Comparison of ENCODE assay signal across 18 mouse cellular contexts in genomic region chr9:101252541-101252940, GRCm38 (mm10). TPM values are rescaled to one million over a fixed set of nuclear protein-coding genes. Genes with fewer than 3 reads are reported as not detected.
DNase-seq lines count a peak whose midpoint lies in the region; ATAC-seq and TF ChIP-seq lines count a peak whose summit lies in the region.
"Had no signal": no experiment of that assay in that cellular context is flagged by ENCODE, and none has a peak within 500 bp of the region (broad histone marks: within the 10 kb centered on the region; RNA-seq: fewer than 3 reads in every experiment).

No protein-coding gene starts in this region.

- no peak for TF ChIP-seq EP300 in MEL (IDR thresholded peaks at IDR 0.05; ENCODE audit: low read depth in 1 of 2, low read length in 2 of 2)
- TF ChIP-seq EP300 in liver, postnatal 0 days (IDR thresholded peaks at IDR 0.05; ENCODE audit: low read depth) = no peak

- 22% methylated on average over 4 of the region's 4 CpGs for WGBS in heart, embryonic 14.5 days
- 22% methylated on average over 4 of the region's 4 CpGs for WGBS in liver, postnatal 0 days (ENCODE audit: insufficient replicate concordance)
- 81% methylated on average over 4 of the region's 4 CpGs for WGBS in forebrain, embryonic 13.5 days

- ATAC-seq in heart, embryonic 14.5 days (ENCODE audit: insufficient number of reproducible peaks, insufficient read depth, low FRiP score, low read depth) = no peak
- ATAC-seq in liver, postnatal 0 days = no peak
- no peak for ATAC-seq in forebrain, embryonic 13.5 days

- no peak for TF ChIP-seq RAD21 in MEL (IDR thresholded peaks at IDR 0.05; ENCODE audit: low read depth, low read length)

- TF ChIP-seq POLR2A in MEL (IDR thresholded peaks at IDR 0.05; ENCODE audit: control insufficient read depth in 1 of 2, insufficient read depth in 1 of 2, low read depth in 1 of 2, low read length in 2 of 2, poor library complexity in 1 of 2) = no peak

- DNase-seq in heart, postnatal 36 days = no peak
- DNase-seq in A20 (ENCODE audit: low read depth, low spot score) = peak; percentile 10
- peak; percentile 38 for DNase-seq in MEL (ENCODE audit: low read depth, low spot score)
- no peak for DNase-seq in liver, postnatal 0 days
- DNase-seq in cerebellum, adult 18-20 months = no peak
- DNase-seq: adrenal gland, adult 8-10 months; cerebellum, adult 11-12 months; cerebellum, postnatal 14 days; layer of hippocampus, adult 9-11 months; lung, adult 2 months; lung, postnatal 14 days; thymus, postnatal 36 days had no signal

- H3K4me3 ChIP-seq in heart, embryonic 14.5 days (ENCODE audit: control insufficient read depth in 1 of 2, insufficient read depth in 1 of 2, low read depth in 1 of 2, low read length in 2 of 2) = no peak overlapping the region
- H3K4me3 ChIP-seq in MEL (ENCODE audit: control insufficient read depth in 1 of 2, insufficient read depth in 1 of 2, low read depth in 2 of 2, low read length in 2 of 2) = no peak overlapping the region; a peak in 1 of 4 replicates
- H3K4me3 ChIP-seq in liver, postnatal 0 days (ENCODE audit: low read depth, low read length) = 0 out of 2 replicates have a peak overlapping the region, but pooled peaks have one; percentile 75
- no peak overlapping the region for H3K4me3 ChIP-seq in forebrain, embryonic 13.5 days
- H3K4me3 ChIP-seq: embryonic facial prominence, embryonic 12.5 days had no signal

- H3K9ac ChIP-seq in heart, embryonic 14.5 days (ENCODE audit: low read length) = no peak overlapping the region
- H3K9ac ChIP-seq in MEL (ENCODE audit: control insufficient read depth, low read depth, low read length, poor library complexity, severe bottlenecking) = no peak overlapping the region
- H3K9ac ChIP-seq in liver, postnatal 0 days (replicated peaks) = no peak overlapping the region
- H3K9ac ChIP-seq in forebrain, embryonic 13.5 days = no peak overlapping the region
- H3K9ac ChIP-seq: embryonic facial prominence, embryonic 12.5 days; hindbrain, embryonic 14.5 days; limb, embryonic 13.5 days; neural tube, embryonic 15.5 days had no signal

- no peaks in the 10 kb centered on the region for H3K9me3 ChIP-seq in heart, embryonic 14.5 days (ENCODE audit: control insufficient read depth, low read length)
- no peaks in the 10 kb centered on the region for H3K9me3 ChIP-seq in MEL (replicated peaks; ENCODE audit: insufficient read depth, low read length)
- H3K9me3 ChIP-seq in liver, postnatal 0 days (ENCODE audit: low read length) = no peaks in the 10 kb centered on the region
- no peaks in the 10 kb centered on the region for H3K9me3 ChIP-seq in forebrain, embryonic 13.5 days (replicated peaks)
- H3K9me3 ChIP-seq: embryonic facial prominence, embryonic 12.5 days; limb, embryonic 13.5 days; neural tube, embryonic 15.5 days had no signal

- H3K27me3 ChIP-seq in heart, embryonic 14.5 days (ENCODE audit: control insufficient read depth, insufficient read depth, low read length) = no peaks in the 10 kb centered on the region
- H3K27me3 ChIP-seq in MEL (ENCODE audit: control insufficient read depth in 1 of 2, insufficient read depth in 2 of 2, low read length in 2 of 2) = no peaks in the 10 kb centered on the region
- no peaks in the 10 kb centered on the region for H3K27me3 ChIP-seq in liver, postnatal 0 days (ENCODE audit: insufficient read depth, low read length)
- H3K27me3 ChIP-seq in forebrain, embryonic 13.5 days = no peaks in the 10 kb centered on the region
- H3K27me3 ChIP-seq: embryonic facial prominence, embryonic 12.5 days; limb, embryonic 13.5 days; neural tube, embryonic 15.5 days had no signal

- TF ChIP-seq CTCF in MEL (IDR thresholded peaks at IDR 0.05 in 2 of 3, conservative IDR thresholded peaks at IDR 0.05 in 1 of 3; ENCODE audit: control insufficient read depth in 1 of 3, insufficient read depth in 1 of 3, low read depth in 2 of 3, low read length in 3 of 3, poor library complexity in 1 of 3, severe bottlenecking in 1 of 3) = no peak
- TF ChIP-seq CTCF in liver, postnatal 0 days (IDR thresholded peaks at IDR 0.05; ENCODE audit: low read depth) = no peak

- no peak overlapping the region for H3K27ac ChIP-seq in heart, embryonic 14.5 days (replicated peaks in 1 of 2; ENCODE audit: control insufficient read depth in 1 of 2, insufficient read depth in 1 of 2, low read depth in 2 of 2, low read length in 2 of 2)
- no peak overlapping the region for H3K27ac ChIP-seq in MEL (ENCODE audit: control insufficient read depth, low read depth, low read length)
- H3K27ac ChIP-seq in liver, postnatal 0 days (ENCODE audit: low read depth) = 0 out of 2 replicates have a peak overlapping the region, but pooled peaks have one; percentile 19
- H3K27ac ChIP-seq in forebrain, embryonic 13.5 days = no peak overlapping the region
- H3K27ac ChIP-seq: embryonic facial prominence, embryonic 12.5 days; limb, embryonic 13.5 days had no signal

- peaks cover 0 to 13% of the 10 kb centered on the region in 2 experiments; a peak in 3 of 4 replicates for H3K4me1 ChIP-seq in heart, embryonic 14.5 days (ENCODE audit: control insufficient read depth in 2 of 2, insufficient read depth in 2 of 2, low read length in 2 of 2)
- peaks cover 9 to 12% of the 10 kb centered on the region in 2 experiments; a peak in 2 of 4 replicates for H3K4me1 ChIP-seq in MEL (ENCODE audit: control insufficient read depth in 1 of 2, insufficient read depth in 2 of 2, low read length in 2 of 2)
- H3K4me1 ChIP-seq in liver, postnatal 0 days (ENCODE audit: insufficient read depth) = peaks cover 21% of the 10 kb centered on the region
- peaks cover 18% of the 10 kb centered on the region for H3K4me1 ChIP-seq in forebrain, embryonic 13.5 days

- intact Hi-C loops in heart, postnatal 36 days (cut with DNase I) = loop anchor here (5.0 kb wide), 2 partner anchors 70 to 175 kb away; no protein-coding TSS in a partner anchor

- 0 out of 2 replicates have a peak overlapping the region, but pooled peaks have one; percentile 83 for H3K4me2 ChIP-seq in heart, embryonic 14.5 days (ENCODE audit: low read length)
- H3K4me2 ChIP-seq in liver, postnatal 0 days (ENCODE audit: low read depth, low read length) = peak overlapping the region; percentile 96
- H3K4me2 ChIP-seq in forebrain, embryonic 13.5 days = no peak overlapping the region

- no peaks in the 10 kb centered on the region for H3K79me2 ChIP-seq in MEL (ENCODE audit: control insufficient read depth, insufficient read depth, low read length, poor library complexity)

- no peaks in the 10 kb centered on the region for H3K36me3 ChIP-seq in heart, embryonic 14.5 days (ENCODE audit: control insufficient read depth, insufficient read depth, low read length)
- H3K36me3 ChIP-seq in MEL (ENCODE audit: control insufficient read depth in 1 of 2, insufficient read depth in 2 of 2, low read length in 2 of 2) = peaks cover 0 to 6% of the 10 kb centered on the region in 2 experiments; a peak in 2 of 4 replicates
- no peaks in the 10 kb centered on the region for H3K36me3 ChIP-seq in liver, postnatal 0 days (replicated peaks; ENCODE audit: insufficient read depth, low read length)
- no peaks in the 10 kb centered on the region for H3K36me3 ChIP-seq in forebrain, embryonic 13.5 days (ENCODE audit: poor library complexity, severe bottlenecking)
- H3K36me3 ChIP-seq: embryonic facial prominence, embryonic 12.5 days; limb, embryonic 13.5 days; neural tube, embryonic 15.5 days had no signal

TF ChIP-seq in MEL, 35 proteins besides CTCF, POLR2A, EP300 and RAD21:
- no peak for TF ChIP-seq MEF2A (IDR thresholded peaks at IDR 0.05; ENCODE audit: extremely low read depth, insufficient replicate concordance, low read depth, low read length, poor library complexity, severe bottlenecking)
- peak; percentile 53 for TF ChIP-seq SIN3A (IDR thresholded peaks at IDR 0.05; ENCODE audit: low read length)
- no peak for TF ChIP-seq MAX (IDR thresholded peaks at IDR 0.05; ENCODE audit: low read length)
- peak; percentile 62 for TF ChIP-seq GATA1 (IDR thresholded peaks at IDR 0.05; ENCODE audit: low read depth, low read length)
- no peak for TF ChIP-seq CHD1 (IDR thresholded peaks at IDR 0.05; ENCODE audit: low read depth, low read length)
- TF ChIP-seq SMC3 (IDR thresholded peaks at IDR 0.05; ENCODE audit: low read depth, low read length) = no peak
- TF ChIP-seq ZKSCAN1 (IDR thresholded peaks at IDR 0.05; ENCODE audit: low read depth, low read length) = no peak; the same call in 1 of the 2 replicates
TF ChIP-seq in MEL: peak in this region for 2.

RNA-seq across cellular contexts. Expression of gene Ppp2r3a, which starts 0.9 kb away (rescaled TPM):
- 107 and 109 TPM in 2 replicates for polyA plus RNA-seq in heart, embryonic 14.5 days (2014; fragmentation: Nextera tagmentation; extraction: Ambion mirVana)
- 100 to 1,000 TPM; 248 to 269 TPM for total RNA-seq in heart, postnatal 36 days (2021)
- 1.1 and 2.2 TPM in 2 replicates for total RNA-seq in MEL (2012; rRNA removed)
- polyA plus RNA-seq in MEL (2012; ENCODE audit: insufficient read depth in 1 of 2, insufficient read length in 2 of 2, low read depth in 1 of 2, low replicate concordance in 2 of 2, missing spikeins in 1 of 2) = 1 to 10 TPM in 1 of 2 experiments, not detected in 1; 3.0 TPM
- polyA plus RNA-seq in liver, postnatal 0 days (2015; fragmentation: Nextera tagmentation; extraction: Ambion mirVana) = 2.4 and 2.6 TPM in 2 replicates
- polyA plus RNA-seq in forebrain, embryonic 13.5 days (2015; fragmentation: Nextera tagmentation; extraction: Ambion mirVana) = 15.9 and 17.3 TPM in 2 replicates

Comparison
In these comparisons a context has a peak if more than half of its experiments do, and no peak if none do; other contexts are left out.
1. DNase-seq: peak in A20 (single experiment) and MEL (single experiment); none in heart, postnatal 36 days (0 of 2), liver, postnatal 0 days (single experiment) and cerebellum, adult 18-20 months (0 of 2).